Mouse (Mus musculus) bone marrow macrophage, adult 2 months (primary cell): ENCODE measurements around the gene Rab4a.

Experiments used
- CTCF ChIP-seq: IDR thresholded peaks from 2 replicates; pipeline ENCODE4 v1.5.1; 2012; ENCODE audit warnings: low read depth, mild to moderate bottlenecking, low read length, moderate library complexity
- POLR2A ChIP-seq: IDR thresholded peaks from 2 replicates; pipeline ENCODE4 v1.6.1; 2012; ENCODE audit warnings: mild to moderate bottlenecking, low read depth, low read length, borderline replicate concordance

DNA sequence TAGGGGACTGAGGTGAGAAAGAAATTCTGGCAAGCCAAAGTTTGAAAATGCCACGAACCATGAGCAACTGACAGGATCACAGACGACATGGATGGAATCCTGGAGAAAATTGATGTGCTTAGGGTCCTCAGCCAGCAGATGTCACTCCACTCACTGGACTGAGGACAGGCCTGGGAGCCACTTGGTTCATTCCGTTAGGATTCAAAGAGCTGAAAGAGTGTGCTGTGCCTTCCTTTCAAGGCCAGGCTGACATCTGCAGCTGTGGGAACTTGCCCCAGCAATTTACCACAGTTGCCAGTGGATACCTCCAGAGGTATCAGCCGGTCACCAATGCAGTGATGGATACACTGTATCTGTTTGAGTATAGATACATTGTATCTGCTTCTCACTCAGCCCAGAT lies 41.1 kb upstream of the Rab4a start:
- TF ChIP-seq CTCF (no peak), POLR2A (no peak)
